11 mouse cellular contexts compared by ENCODE assay signal in genomic region chr16:34078732-34079131, GRCm38 (mm10).
DNase-seq lines count a peak whose midpoint lies in the region; ATAC-seq lines count a peak whose summit lies in the region.
"Had no signal": no experiment of that assay in that cellular context is flagged by ENCODE, and none has a peak within 500 bp of the region (broad histone marks: within the 10 kb centered on the region; RNA-seq: fewer than 3 reads in every experiment).

No protein-coding gene starts in this region.

- no peaks in the 10 kb centered on the region for H3K36me3 ChIP-seq in forebrain, embryonic 16.5 days (ENCODE audit: control insufficient read depth, insufficient read depth)
- H3K36me3 ChIP-seq in forebrain, embryonic 14.5 days (ENCODE audit: control insufficient read depth, insufficient read depth, low read length): no peaks in the 10 kb centered on the region
- H3K36me3 ChIP-seq: hindbrain, embryonic 10.5 days; neural tube, embryonic 12.5 days had no signal

- ATAC-seq in forebrain, embryonic 16.5 days: peak; percentile 57
- ATAC-seq in forebrain, embryonic 14.5 days: no peak

- no peak overlapping the region for H3K4me2 ChIP-seq in forebrain, embryonic 16.5 days (ENCODE audit: low read length)
- no peak overlapping the region for H3K4me2 ChIP-seq in forebrain, embryonic 14.5 days (ENCODE audit: low read length)
- H3K4me2 ChIP-seq: neural tube, embryonic 12.5 days had no signal

- no peak overlapping the region for H3K9ac ChIP-seq in forebrain, embryonic 16.5 days (replicated peaks; ENCODE audit: low read depth, low read length)
- no peak overlapping the region for H3K9ac ChIP-seq in forebrain, embryonic 14.5 days (ENCODE audit: low read length)
- H3K9ac ChIP-seq: neural tube, embryonic 12.5 days had no signal

- DNase-seq in forebrain, embryonic 14.5 days (ENCODE audit: low spot score): no peak
- peak; percentile 59 to 60 for DNase-seq in right cerebral cortex, adult 2 months (ENCODE audit: low spot score in 2 of 2)
- DNase-seq in right cerebral cortex, postnatal 14 days: no peak
- peak; percentile 70 to 73 for DNase-seq in left cerebral cortex, adult 9 months (ENCODE audit: low spot score in 2 of 2)
- peak; percentile 85 for DNase-seq in telencephalon, adult 2 months (ENCODE audit: low read depth, low spot score)
- DNase-seq in lung, postnatal 36 days: no peak
- DNase-seq in testis, postnatal 14 days (ENCODE audit: low spot score): no peak
- DNase-seq: B cell, adult 2 months had no signal

- H3K9me3 ChIP-seq in forebrain, embryonic 16.5 days (ENCODE audit: control insufficient read depth, low read length): no peaks in the 10 kb centered on the region
- H3K9me3 ChIP-seq in forebrain, embryonic 14.5 days (replicated peaks; ENCODE audit: control insufficient read depth, low read length): no peaks in the 10 kb centered on the region
- H3K9me3 ChIP-seq: hindbrain, embryonic 10.5 days; neural tube, embryonic 12.5 days had no signal

- peaks cover 16% of the 10 kb centered on the region; the same call in 1 of the 2 replicates for H3K4me1 ChIP-seq in forebrain, embryonic 16.5 days (replicated peaks; ENCODE audit: control insufficient read depth, insufficient read depth, low read length)
- H3K4me1 ChIP-seq in forebrain, embryonic 14.5 days (ENCODE audit: control insufficient read depth, insufficient read depth, low read length): peaks cover 4% of the 10 kb centered on the region; the same call in 1 of the 2 replicates

- H3K27me3 ChIP-seq in forebrain, embryonic 16.5 days (replicated peaks; ENCODE audit: control insufficient read depth, insufficient read depth, low read length): no peaks in the 10 kb centered on the region
- H3K27me3 ChIP-seq in forebrain, embryonic 14.5 days (replicated peaks; ENCODE audit: control insufficient read depth, insufficient read depth, low read length): no peaks in the 10 kb centered on the region
- H3K27me3 ChIP-seq: neural tube, embryonic 12.5 days had no signal

- no peak overlapping the region for H3K4me3 ChIP-seq in forebrain, embryonic 16.5 days (replicated peaks; ENCODE audit: low read length)
- H3K4me3 ChIP-seq in forebrain, embryonic 14.5 days (ENCODE audit: low read depth, low read length): no peak overlapping the region
- H3K4me3 ChIP-seq: hindbrain, embryonic 10.5 days; neural tube, embryonic 12.5 days had no signal

- WGBS in forebrain, embryonic 16.5 days: 78% methylated on average over 2 of the region's 2 CpGs
- 86% methylated on average over 2 of the region's 2 CpGs for WGBS in forebrain, embryonic 14.5 days

- no peak overlapping the region for H3K27ac ChIP-seq in forebrain, embryonic 16.5 days (ENCODE audit: low read length)
- H3K27ac ChIP-seq in forebrain, embryonic 14.5 days (ENCODE audit: low read depth, low read length): no peak overlapping the region
- H3K27ac ChIP-seq: hindbrain, embryonic 10.5 days; neural tube, embryonic 12.5 days had no signal

Comparison
In these comparisons a context has a peak if more than half of its experiments do, and no peak if none do; other contexts are left out.
1. DNase-seq: peak in right cerebral cortex, adult 2 months (2 of 2), left cerebral cortex, adult 9 months (2 of 2) and telencephalon, adult 2 months (single experiment); none in forebrain, embryonic 14.5 days (single experiment), right cerebral cortex, postnatal 14 days (single experiment), lung, postnatal 36 days (single experiment) and testis, postnatal 14 days (single experiment).